Mouse (Mus musculus) embryo, embryonic 10.5 days (tissue): Measurements from ENCODE around the gene H2-M10.4.
"Not testable (repeated sequence)": the region's sequence is repeated elsewhere in the genome, so short reads cannot be mapped to it uniquely, and the experiment has no call there.

Experiments
- DNase-seq: peaks from one replicate; pipeline ENCODE4 v3.0.0-alpha.2; 2015; ENCODE audit warnings: low spot score

The H2-M10.4 gene

DNA sequence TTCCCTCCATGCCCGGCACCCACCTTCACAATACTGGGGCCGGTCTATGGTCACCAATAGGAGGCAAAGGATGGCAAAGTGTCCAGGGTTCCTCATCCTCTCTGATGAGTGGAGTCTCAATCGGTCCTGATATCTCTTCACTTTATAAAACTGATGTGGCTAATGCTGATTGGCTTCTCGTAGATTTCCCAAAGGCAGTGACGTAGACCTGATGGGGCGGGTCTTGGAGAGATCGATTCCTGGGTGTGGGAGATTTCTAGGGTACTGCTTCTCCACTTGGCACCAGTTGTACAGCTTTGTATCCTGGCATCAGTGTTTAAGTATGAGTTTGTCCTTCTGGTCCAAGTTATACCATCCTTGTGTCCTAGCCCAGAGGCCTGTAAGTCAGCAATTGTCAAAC is at the start of gene H2-M10.4:
TSS of gene H2-M10.4 (minus strand) at position 101 of the 400 bp plus-strand sequence.
- no peak for DNase-seq

DNA sequence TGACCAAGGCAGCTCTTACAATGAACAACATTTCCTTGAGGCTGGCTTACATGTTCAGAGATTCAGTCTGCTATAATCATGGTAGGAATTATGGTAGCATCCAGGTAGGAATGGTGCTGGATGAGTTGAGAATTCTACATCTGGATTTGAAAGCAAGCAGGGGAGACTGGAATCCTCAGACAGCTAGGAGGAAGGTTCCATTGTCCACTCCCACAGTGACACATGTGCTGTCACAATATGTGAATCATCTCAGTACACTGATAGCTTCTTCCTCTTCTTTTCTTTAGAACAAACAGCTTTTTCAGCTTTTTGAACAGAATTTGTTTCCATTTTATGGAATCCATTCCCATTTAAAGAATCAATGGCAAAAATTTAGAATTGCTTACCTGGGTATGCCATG is 41.8 kb upstream of the H2-M10.4 start:
- no peak for DNase-seq

DNA sequence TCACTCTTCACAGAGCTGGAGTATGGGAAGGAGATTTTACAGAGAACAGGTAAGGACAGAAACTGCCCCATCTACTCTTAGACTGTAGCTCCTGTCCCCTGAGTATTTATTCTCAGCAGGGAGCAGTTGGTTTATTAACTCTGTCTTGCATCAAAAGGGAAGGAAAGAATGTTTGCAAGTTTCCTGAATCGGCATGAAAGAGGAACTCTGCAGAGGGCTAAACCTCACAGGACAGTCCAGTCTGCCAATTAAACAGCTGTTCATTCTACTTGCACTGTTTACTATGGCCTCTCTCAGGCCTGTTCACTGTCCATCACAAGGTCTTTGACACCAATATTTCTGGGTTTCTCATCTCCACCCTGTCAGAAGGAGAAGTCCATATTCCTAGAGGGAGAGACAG is 38.3 kb upstream of the H2-M10.4 start:
- DNase-seq = no peak

DNA sequence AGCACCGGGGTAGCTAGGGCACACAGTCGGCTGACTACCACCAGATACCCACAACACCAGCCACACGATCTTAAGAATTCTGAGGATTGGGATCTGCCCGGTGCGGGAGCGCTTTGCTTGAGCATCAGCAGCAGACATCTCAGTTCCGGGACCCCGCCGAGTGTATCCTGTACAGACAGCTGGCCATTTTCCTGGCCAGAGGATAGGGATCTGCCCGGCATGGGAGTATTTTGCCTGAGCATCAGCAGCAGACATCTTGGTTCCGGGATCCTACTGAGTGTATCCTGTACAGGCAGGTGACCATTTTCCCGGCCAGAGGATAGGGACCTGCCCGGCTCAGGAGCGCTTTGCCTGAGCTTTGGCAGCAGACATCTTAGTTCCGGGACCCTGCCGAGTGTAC is 26.0 kb upstream of the H2-M10.4 start:
- not testable (repeated sequence) for DNase-seq

DNA sequence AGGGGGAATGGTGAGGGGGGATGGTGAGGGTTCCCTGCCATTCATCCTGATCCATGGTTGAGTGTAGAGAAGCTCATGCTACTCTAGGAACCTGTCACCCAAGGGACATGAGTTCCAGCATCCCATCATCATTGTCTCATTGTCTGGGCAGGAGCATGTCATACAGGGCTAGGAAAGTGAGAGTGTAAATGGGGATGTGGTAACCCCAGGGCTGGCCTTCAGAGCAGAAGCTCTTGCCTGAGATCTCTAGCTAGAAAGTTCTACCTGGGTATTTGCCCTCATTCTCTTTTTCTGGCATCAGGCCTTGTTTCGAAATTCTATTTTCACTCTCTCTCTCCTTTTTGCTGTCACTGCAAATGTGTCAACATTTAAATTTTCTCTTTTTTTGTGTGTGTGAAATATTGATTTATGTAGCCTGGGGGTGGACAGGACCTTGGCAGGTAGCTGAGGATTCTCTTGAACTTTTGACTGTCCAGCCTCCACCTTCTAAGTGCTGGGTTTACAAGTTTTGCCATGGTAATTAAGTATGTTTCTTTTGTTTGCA is 24.6 kb upstream of the H2-M10.4 start:
- no peak for DNase-seq

DNA sequence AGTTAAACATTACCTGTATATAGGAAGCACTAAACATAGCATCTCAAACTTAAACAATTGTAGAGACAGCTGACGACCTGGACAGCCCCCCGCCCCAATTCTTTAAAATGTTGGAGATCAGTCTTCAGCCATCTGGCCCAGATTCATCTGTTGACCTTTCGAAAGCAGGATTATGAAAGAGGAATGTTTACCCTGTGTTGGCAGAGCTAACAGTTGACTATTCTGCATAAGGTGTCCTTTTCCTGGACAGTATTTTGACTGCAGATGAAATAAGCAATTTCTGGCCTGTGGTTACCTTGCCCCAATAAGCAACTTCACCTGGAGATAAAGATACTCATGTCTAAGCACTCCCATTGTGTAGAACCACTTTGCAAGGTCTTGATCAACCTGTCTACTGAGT is 21.7 kb upstream of the H2-M10.4 start:
- no peak for DNase-seq

DNA sequence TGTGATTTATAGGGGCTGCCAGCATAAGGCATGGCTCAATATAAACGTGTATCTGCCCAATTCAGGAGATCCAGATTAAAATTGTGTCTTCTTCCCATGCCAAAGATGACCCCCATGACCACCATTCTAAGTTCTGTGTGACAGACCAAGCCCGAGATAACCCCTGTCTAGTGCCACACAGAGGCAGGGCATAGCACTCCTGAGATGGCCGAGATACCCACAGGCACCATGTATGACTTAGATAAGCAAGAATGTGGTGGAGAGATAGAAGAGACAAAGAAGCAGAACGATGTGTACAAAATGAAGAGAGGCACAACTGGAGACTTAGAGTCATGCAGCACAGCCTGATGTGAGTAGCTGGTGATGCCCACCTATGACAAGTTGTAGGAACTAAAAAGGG is 5.9 kb downstream of the H2-M10.4 start:
- DNase-seq = no peak

DNA sequence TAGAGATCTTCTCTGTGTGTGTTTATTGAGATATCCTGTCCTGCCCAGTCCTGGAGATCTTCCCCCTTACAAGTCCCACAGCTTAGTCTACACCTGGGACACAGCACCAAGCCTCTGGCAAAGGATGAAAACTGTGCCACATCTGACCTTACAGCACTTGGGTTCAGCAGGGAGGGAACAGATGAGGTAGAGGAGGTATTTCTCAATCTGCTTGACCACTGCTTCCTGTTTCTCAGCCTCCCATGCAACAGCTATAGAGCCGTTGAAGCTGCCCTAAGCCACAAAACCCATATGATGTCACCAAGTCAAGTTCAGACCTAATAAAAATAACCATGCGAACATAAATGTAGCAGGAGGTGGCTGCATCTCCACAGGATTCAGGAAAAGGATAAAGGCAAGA is 30.7 kb downstream of the H2-M10.4 start:
- no peak for DNase-seq

DNA sequence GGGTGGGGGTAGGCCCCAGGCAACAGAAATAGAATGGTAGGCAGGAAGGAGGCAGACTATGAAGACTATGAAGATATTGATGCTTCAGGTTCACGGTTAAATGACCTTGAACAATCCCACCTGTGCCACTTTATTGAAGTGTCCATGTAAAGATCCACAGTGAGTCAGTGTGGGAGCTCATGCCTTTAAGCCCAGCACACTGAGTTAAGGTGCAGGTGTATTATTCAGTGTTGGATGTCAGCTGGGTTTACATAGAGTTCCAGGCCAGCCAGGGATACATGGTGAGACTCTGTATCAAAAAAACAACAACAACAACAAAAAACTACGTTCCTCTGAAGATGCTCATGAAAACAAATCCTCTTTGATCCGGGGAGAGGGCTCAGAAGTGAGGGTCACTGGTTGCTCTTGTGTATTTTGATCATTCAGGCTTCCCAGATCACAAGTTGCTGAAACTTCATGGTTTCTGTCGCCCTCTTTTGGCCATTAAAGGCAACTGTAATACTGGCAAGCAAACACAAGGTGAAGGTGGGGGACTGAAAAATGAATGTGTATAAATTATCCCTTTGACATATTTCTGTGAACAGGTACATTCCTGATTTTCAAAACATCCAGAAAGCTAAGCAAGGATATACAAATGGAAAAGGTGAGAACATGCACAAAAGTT is 43.9 kb downstream of the H2-M10.4 start:
- DNase-seq = peak; percentile 73

DNA sequence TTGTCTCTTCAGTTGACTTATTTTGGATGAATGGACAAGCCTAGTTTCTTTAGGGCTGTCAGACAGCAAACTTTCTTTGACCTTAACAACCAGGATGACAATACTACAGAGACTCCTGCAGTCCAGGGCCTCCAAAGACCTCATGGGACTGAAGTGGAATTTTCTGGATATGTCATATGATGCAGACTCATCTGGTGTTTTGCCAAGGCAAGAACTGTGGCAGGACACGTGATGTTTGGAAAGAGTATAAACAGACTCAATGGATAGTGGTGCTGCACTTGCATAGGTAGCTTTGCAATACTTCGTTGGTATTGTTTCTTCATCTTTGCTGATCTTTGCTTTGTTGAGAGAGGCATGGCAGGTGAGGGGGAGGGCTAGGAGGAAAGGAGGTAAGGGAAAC is 44.7 kb downstream of the H2-M10.4 start:
- no peak for DNase-seq

DNA sequence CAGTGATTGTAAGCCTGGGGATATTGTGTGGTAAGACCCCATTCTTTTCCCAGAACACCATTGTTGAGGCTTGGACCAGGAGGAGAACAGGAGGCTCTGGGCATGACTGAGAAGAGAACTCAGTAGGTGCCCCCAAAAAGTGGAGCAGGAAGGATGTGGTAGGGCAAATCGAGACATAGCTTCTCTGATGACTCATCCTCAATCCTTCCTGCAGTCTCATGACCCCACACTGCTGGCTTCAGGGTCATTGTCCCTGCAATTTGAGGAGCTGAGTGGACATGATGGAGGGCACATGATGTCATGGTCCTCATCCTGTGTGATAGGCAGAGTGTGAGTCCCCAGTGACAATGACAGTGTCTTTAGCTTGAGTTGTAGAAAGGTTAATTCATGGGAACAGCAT is 46.7 kb downstream of the H2-M10.4 start:
- DNase-seq = no peak

DNA sequence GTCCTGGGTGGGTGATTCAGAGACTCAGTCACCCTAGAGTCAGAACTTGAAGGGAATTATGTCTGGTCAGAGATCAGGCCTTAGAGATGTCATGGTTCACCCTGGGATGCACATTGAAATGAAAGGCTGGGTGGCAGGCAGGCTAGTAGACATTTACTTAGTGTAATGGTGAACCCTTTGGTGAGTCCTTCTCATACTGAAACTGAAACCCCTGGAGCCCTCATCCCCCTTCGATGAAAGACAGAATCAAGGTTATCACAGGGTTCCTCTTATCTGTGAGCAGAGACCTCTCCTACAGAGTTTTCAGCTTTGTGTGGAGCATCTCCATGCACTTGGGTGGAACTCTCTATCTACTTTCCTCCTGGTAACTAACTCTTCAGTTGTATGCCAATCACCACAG is 47.8 kb downstream of the H2-M10.4 start:
- DNase-seq = no peak
